Mouse (Mus musculus): ENCODE data around the gene Kcnk10. TPM values are rescaled to one million over a fixed set of nuclear protein-coding genes. Genes with fewer than 3 reads are reported as not detected.

Kcnk10 gene
- total RNA-seq, 1 experiment from 2014 or later, result 5.3 TPM

GRCm38 (mm10) chr12:98452646-98453045 lies 125.5 kb downstream of the Kcnk10 start:
- ATAC-seq (replicated peaks; ENCODE audit: insufficient number of reproducible peaks, low FRiP score, low TSS enrichment, poor library complexity, severe bottlenecking), result no peak

- ATAC-seq (replicated peaks; ENCODE audit: insufficient number of reproducible peaks, low FRiP score, low TSS enrichment, poor library complexity, severe bottlenecking), result no peak
Observed at GRCm38 (mm10) chr12:98445637-98446036, 132.5 kb downstream of the Kcnk10 start.

GRCm38 (mm10) chr12:98444860-98445259 lies 133.2 kb downstream of the Kcnk10 start:
- no peak for ATAC-seq (replicated peaks; ENCODE audit: insufficient number of reproducible peaks, low FRiP score, low TSS enrichment, poor library complexity, severe bottlenecking)

DNA sequence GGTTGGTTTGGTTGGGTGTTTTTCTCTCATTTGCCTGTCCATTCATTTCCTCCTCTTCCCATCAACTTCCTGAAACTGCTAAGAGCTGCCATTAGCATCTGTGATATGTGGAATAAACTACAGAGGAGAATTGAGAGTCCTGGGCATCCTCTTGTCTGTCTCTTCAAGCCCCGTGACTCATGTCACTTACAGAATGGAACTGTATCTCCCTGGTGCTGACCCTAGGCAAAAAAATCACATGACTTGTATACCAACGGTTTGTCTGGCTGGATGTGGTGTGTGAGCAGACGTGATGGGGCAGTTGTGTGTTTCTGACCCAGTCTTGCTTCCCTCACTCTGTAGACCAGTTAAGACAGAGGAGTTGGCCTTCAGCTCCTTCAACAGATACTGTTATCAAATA lies 134.4 kb downstream of the Kcnk10 start:
- ATAC-seq (replicated peaks; ENCODE audit: insufficient number of reproducible peaks, low FRiP score, low TSS enrichment, poor library complexity, severe bottlenecking), result no peak

DNA sequence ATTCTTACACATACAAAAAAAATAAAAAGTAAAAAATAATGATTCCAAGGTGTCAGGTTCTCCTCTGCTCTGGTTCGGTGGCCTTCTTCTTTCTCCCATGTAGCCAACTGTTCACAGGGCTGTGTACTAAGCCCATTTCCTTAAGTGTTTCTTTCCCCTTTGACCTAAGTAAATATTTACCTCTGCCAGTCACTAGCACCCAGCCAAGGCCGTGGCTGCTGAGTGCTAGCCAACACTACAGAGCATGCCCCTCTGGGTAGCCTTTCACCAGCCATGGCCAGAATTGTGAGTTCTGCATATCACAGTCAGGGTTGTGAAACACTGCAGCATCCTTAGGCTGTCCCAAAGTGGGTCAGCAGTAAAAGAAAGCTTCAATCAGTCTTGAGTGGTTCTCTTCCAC lies 140.0 kb downstream of the Kcnk10 start:
- no peak for ATAC-seq (replicated peaks; ENCODE audit: insufficient number of reproducible peaks, low FRiP score, low TSS enrichment, poor library complexity, severe bottlenecking)

GRCm38 (mm10) chr12:98430683-98431082 lies 147.4 kb downstream of the Kcnk10 start:
- ATAC-seq (replicated peaks; ENCODE audit: insufficient number of reproducible peaks, low FRiP score, low TSS enrichment, poor library complexity, severe bottlenecking), result no peak

- ATAC-seq (replicated peaks; ENCODE audit: insufficient number of reproducible peaks, low FRiP score, low TSS enrichment, poor library complexity, severe bottlenecking), result no peak
Observed at GRCm38 (mm10) chr12:98421340-98421739, 156.8 kb downstream of the Kcnk10 start.

- no peak for ATAC-seq (replicated peaks; ENCODE audit: insufficient number of reproducible peaks, low FRiP score, low TSS enrichment, poor library complexity, severe bottlenecking)
Observed at GRCm38 (mm10) chr12:98419849-98420248, 158.3 kb downstream of the Kcnk10 start.

GRCm38 (mm10) chr12:98409580-98409979 lies 168.5 kb downstream of the Kcnk10 start:
- no peak for ATAC-seq (replicated peaks; ENCODE audit: insufficient number of reproducible peaks, low FRiP score, low TSS enrichment, poor library complexity, severe bottlenecking)

DNA sequence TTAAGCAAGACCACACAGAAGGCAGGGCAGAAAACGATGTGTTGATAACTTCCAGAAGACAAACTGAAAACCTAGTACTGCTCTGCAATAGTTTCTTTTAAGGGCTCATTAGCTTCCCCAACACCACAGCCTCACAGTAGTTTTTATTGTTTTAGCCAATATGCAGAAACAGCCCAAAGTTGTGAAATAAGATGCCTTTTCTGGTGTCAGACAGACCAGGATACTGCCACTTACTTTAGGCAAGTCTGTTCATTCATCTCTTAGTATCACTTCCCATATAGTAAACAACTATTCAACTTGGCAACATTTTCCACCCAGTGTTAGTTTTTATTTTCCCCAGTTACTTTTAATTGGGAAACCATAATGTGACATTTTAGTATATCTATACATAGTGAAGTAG lies 171.5 kb downstream of the Kcnk10 start:
- peak; percentile 35; the same call in 1 of the 2 replicates for ATAC-seq (replicated peaks; ENCODE audit: insufficient number of reproducible peaks, low FRiP score, low TSS enrichment, poor library complexity, severe bottlenecking)

DNA sequence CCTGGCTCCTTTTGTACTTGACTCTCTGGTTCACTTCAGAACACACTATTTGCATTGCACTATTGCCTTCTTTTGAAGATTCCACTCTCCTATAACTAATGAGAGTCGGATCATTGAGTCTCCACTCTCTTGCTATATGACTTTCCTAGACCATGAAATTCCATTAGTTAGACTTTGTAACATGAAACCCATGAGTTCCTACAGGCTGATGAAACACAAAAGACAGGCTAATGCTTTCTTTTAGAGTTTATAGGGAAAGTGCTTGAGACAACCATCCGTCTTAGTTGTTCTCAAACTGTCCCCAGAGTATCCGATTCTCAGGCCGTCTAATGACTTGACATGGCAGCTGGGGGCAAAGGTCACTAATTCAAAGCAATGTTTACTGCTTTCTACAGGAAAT lies 172.0 kb downstream of the Kcnk10 start:
- ATAC-seq (replicated peaks; ENCODE audit: insufficient number of reproducible peaks, low FRiP score, low TSS enrichment, poor library complexity, severe bottlenecking), result no peak

DNA sequence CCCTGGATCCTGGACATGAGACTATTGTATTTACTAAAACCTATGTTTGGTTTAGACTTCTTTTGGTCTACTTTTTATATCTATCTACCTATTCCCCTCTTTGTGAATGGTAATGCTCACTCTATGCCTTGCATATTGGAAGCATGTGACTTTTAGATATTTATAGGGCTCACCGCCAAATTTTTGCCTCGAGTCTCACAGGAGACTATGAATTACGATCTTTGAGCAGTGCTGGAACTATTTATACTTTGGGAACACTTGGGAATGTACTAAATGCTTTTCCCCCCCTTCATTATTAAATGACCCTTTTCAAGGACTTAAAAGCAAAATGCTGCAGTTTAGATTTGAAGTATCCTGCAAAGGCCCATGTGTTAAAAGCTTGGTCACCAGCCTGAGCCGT lies 181.5 kb downstream of the Kcnk10 start:
- ATAC-seq (replicated peaks; ENCODE audit: insufficient number of reproducible peaks, low FRiP score, low TSS enrichment, poor library complexity, severe bottlenecking), result no peak

DNA sequence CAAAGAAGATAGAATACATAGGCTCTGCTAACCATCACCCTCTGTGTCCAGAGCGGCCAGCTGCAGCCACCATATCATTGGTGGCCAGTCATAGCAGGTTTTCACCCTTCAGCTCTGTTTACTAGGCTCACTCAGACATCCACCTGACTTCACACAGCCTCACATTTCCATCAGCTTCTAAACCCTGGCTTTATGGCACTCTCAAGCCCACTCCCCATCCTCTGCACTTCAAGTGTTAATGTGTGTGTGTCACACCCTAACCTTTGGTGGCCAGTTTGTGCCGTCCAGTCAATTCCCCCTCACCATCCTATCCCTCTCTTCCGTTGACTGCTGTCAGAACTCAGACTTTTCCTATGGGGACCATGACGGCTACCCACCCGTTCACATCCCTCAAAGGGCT lies 184.0 kb downstream of the Kcnk10 start:
- no peak for ATAC-seq (replicated peaks; ENCODE audit: insufficient number of reproducible peaks, low FRiP score, low TSS enrichment, poor library complexity, severe bottlenecking)

GRCm38 (mm10) chr12:98391347-98391746 lies 186.8 kb downstream of the Kcnk10 start:
- no peak for ATAC-seq (replicated peaks; ENCODE audit: insufficient number of reproducible peaks, low FRiP score, low TSS enrichment, poor library complexity, severe bottlenecking)

DNA sequence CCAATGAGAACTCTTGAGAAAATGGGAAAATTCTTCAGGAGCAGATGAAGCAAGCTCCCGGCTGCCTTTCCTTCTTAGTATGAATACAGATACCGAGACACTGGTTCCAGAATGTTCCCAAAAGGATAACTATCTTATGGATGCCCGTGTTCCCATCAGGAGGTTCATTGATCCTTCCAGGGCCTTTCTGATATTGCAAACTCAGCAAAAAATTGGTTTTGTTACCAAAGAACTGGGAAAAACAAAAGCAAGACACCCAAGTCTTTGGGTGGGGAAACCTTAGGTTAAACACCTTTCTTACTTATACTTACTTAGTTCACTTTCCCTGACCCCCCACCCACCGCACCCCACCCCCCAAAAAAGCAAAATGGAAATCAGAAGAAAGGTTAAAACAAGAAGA lies 188.5 kb downstream of the Kcnk10 start:
- no peak for ATAC-seq (replicated peaks; ENCODE audit: insufficient number of reproducible peaks, low FRiP score, low TSS enrichment, poor library complexity, severe bottlenecking)

Other genes starting within 250 kb of the Kcnk10 start
- 1.3 to 3.3 TPM in 2 of 3 replicates, not detected in the other for gene Spata7, start 49.8 kb upstream of the Kcnk10 start, total RNA-seq (2017)
- 0.57 to 4.3 TPM (median 1.2 TPM) in 3 replicates for gene Ptpn21, start 159.1 kb upstream of the Kcnk10 start, total RNA-seq (2017)
- gene Zc3h14, start 168.7 kb upstream of the Kcnk10 start, total RNA-seq (2017), result 54.5 to 93.2 TPM (median 92.7 TPM) in 3 replicates